Comparison of ENCODE assay signal across 18 mouse cellular contexts in genomic region chr17:27595659-27596375, GRCm38 (mm10). TPM values are rescaled to one million over a fixed set of nuclear protein-coding genes. Genes with fewer than 3 reads are reported as not detected.
DNase-seq lines count a peak whose midpoint lies in the region; ATAC-seq and TF ChIP-seq lines count a peak whose summit lies in the region.
"Had no signal": no experiment of that assay in that cellular context is flagged by ENCODE, and none has a peak within 500 bp of the region (broad histone marks: within the 10 kb centered on the region; RNA-seq: fewer than 3 reads in every experiment).

No protein-coding gene starts in this region.

- H3K27ac ChIP-seq in heart, embryonic 13.5 days (replicated peaks), result peak overlapping the region; percentile 92
- peak overlapping the region; percentile 62 for H3K27ac ChIP-seq in layer of hippocampus, adult 2 months
- H3K27ac ChIP-seq in midbrain, postnatal 0 days (ENCODE audit: low read depth, low read length), result no peak overlapping the region
- H3K27ac ChIP-seq in midbrain, embryonic 10.5 days (replicated peaks), result no peak overlapping the region
- H3K27ac ChIP-seq: hindbrain, embryonic 12.5 days; liver, embryonic 14.5 days had no signal

- no peak for DNase-seq in cerebellum, postnatal 36 days
- DNase-seq in heart, adult 18-20 months, result no peak
- DNase-seq in layer of hippocampus, adult 2 months (ENCODE audit: low spot score in 2 of 2), result no peak
- DNase-seq in layer of hippocampus, postnatal 25 days (ENCODE audit: extremely low spot score in 1 of 2, low spot score in 1 of 2), result no peak
- DNase-seq in midbrain, postnatal 0 days (ENCODE audit: low spot score), result no peak
- no peak for DNase-seq in midbrain, embryonic 10.5 days (ENCODE audit: low spot score)
- DNase-seq: adrenal gland, postnatal 10 days; kidney, adult 18-20 months; layer of hippocampus, adult 9-11 months; right cerebral cortex, postnatal 14 days had no signal

- H3K4me3 ChIP-seq in heart, embryonic 13.5 days, result no peak overlapping the region
- no peak overlapping the region for H3K4me3 ChIP-seq in layer of hippocampus, adult 2 months
- no peak overlapping the region for H3K4me3 ChIP-seq in midbrain, postnatal 0 days (ENCODE audit: low read depth, low read length)
- H3K4me3 ChIP-seq in midbrain, embryonic 10.5 days, result no peak overlapping the region
- H3K4me3 ChIP-seq: embryonic facial prominence, embryonic 13.5 days; hindbrain, embryonic 12.5 days had no signal

- peak; percentile 28; the same call in 1 of the 2 replicates for ATAC-seq in cerebellum, adult (ENCODE audit: insufficient number of reproducible peaks, low FRiP score, low TSS enrichment)
- no peak for ATAC-seq in heart, embryonic 13.5 days (ENCODE audit: extremely low read depth, insufficient number of reproducible peaks, low FRiP score, low TSS enrichment)
- no peak for ATAC-seq in midbrain, postnatal 0 days (ENCODE audit: low FRiP score)

- 56% methylated on average over 15 of the region's 15 CpGs for WGBS in heart, embryonic 13.5 days
- 85% methylated on average over 15 of the region's 15 CpGs for WGBS in midbrain, postnatal 0 days
- WGBS in midbrain, embryonic 10.5 days, result 92% methylated on average over 15 of the region's 15 CpGs

- no peaks in the 10 kb centered on the region for H3K9me3 ChIP-seq in heart, embryonic 13.5 days
- H3K9me3 ChIP-seq in midbrain, postnatal 0 days (ENCODE audit: low read length), result no peaks in the 10 kb centered on the region
- no peaks in the 10 kb centered on the region for H3K9me3 ChIP-seq in midbrain, embryonic 10.5 days (replicated peaks)
- H3K9me3 ChIP-seq: embryonic facial prominence, embryonic 13.5 days; hindbrain, embryonic 12.5 days had no signal

- peak overlapping the region; percentile 66 for H3K9ac ChIP-seq in heart, embryonic 13.5 days
- H3K9ac ChIP-seq in midbrain, postnatal 0 days (replicated peaks; ENCODE audit: low read length, poor library complexity, severe bottlenecking), result no peak overlapping the region
- H3K9ac ChIP-seq: embryonic facial prominence, embryonic 13.5 days; hindbrain, embryonic 12.5 days; liver, embryonic 14.5 days had no signal

- peaks cover 48% of the 10 kb centered on the region for H3K36me3 ChIP-seq in heart, embryonic 13.5 days
- peaks cover 37% of the 10 kb centered on the region for H3K36me3 ChIP-seq in midbrain, postnatal 0 days (ENCODE audit: insufficient read depth, low read length)
- H3K36me3 ChIP-seq in midbrain, embryonic 10.5 days, result peaks cover 65% of the 10 kb centered on the region

- H3K27me3 ChIP-seq in heart, embryonic 13.5 days (replicated peaks), result no peaks in the 10 kb centered on the region
- no peaks in the 10 kb centered on the region for H3K27me3 ChIP-seq in midbrain, postnatal 0 days (ENCODE audit: insufficient read depth, low read length)
- H3K27me3 ChIP-seq in midbrain, embryonic 10.5 days (ENCODE audit: low read depth, poor library complexity, severe bottlenecking), result no peaks in the 10 kb centered on the region
- H3K27me3 ChIP-seq: embryonic facial prominence, embryonic 13.5 days; hindbrain, embryonic 12.5 days had no signal

- H3K4me2 ChIP-seq in heart, embryonic 13.5 days, result peak overlapping the region; percentile 33
- H3K4me2 ChIP-seq in midbrain, postnatal 0 days (ENCODE audit: low read depth, low read length, poor library complexity, severe bottlenecking), result no peak overlapping the region
- H3K4me2 ChIP-seq: embryonic facial prominence, embryonic 13.5 days; hindbrain, embryonic 12.5 days had no signal

- H3K4me1 ChIP-seq in heart, embryonic 13.5 days, result peaks cover 82% of the 10 kb centered on the region
- no peaks in the 10 kb centered on the region for H3K4me1 ChIP-seq in midbrain, postnatal 0 days (ENCODE audit: insufficient read depth, low read length)
- H3K4me1 ChIP-seq in midbrain, embryonic 10.5 days, result peaks cover 4% of the 10 kb centered on the region; the same call in 1 of the 2 replicates

- TF ChIP-seq CTCF in layer of hippocampus, adult 2 months (conservative IDR thresholded peaks at IDR 0.05), result peak; percentile 62
- TF ChIP-seq CTCF in midbrain, postnatal 0 days (IDR thresholded peaks at IDR 0.05), result peak; percentile 12; the same call in 1 of the 2 replicates

RNA-seq across cellular contexts. Expression of gene Nudt3, which starts 27.5 kb away (rescaled TPM):
- polyA plus RNA-seq in heart, embryonic 13.5 days (2015; fragmentation: Nextera tagmentation; extraction: Ambion mirVana), result 98.8 and 108 TPM in 2 replicates
- total RNA-seq in heart, adult 18-20 months (2021), result 100 to 1,000 TPM; 323 to 334 TPM
- total RNA-seq in layer of hippocampus, adult 2 months (2021), result 100 to 1,000 TPM; 462 to 510 TPM
- 100 to 1,000 TPM; 534 to 560 TPM for total RNA-seq in layer of hippocampus, postnatal 25 days (2021)
- total RNA-seq in midbrain, postnatal 0 days (2014; rRNA removed), result 280 and 286 TPM in 2 replicates
- polyA plus RNA-seq in midbrain, postnatal 0 days (2015; fragmentation: Nextera tagmentation; extraction: Ambion mirVana), result 203 and 211 TPM in 2 replicates
- polyA plus RNA-seq in midbrain, embryonic 10.5 days (2016; fragmentation: Nextera tagmentation; extraction: Ambion mirVana), result 90.0 and 109 TPM in 2 replicates

RNA-seq across cellular contexts. Expression of gene AI413582, which starts 30.3 kb away (rescaled TPM):
- polyA plus RNA-seq in heart, embryonic 13.5 days (2015; fragmentation: Nextera tagmentation; extraction: Ambion mirVana), result 16.0 and 18.3 TPM in 2 replicates
- total RNA-seq in heart, adult 18-20 months (2021), result 10 to 100 TPM in 1 of 2 experiments, 1 to 10 TPM in 1; 9.3 to 10.6 TPM
- total RNA-seq in layer of hippocampus, adult 2 months (2021), result 10 to 100 TPM; 61.6 to 66.1 TPM
- total RNA-seq in layer of hippocampus, postnatal 25 days (2021), result 10 to 100 TPM; 65.6 to 69.5 TPM
- total RNA-seq in midbrain, postnatal 0 days (2014; rRNA removed), result 70.2 and 80.2 TPM in 2 replicates
- 88.8 and 113 TPM in 2 replicates for polyA plus RNA-seq in midbrain, postnatal 0 days (2015; fragmentation: Nextera tagmentation; extraction: Ambion mirVana)
- 16.4 and 19.2 TPM in 2 replicates for polyA plus RNA-seq in midbrain, embryonic 10.5 days (2016; fragmentation: Nextera tagmentation; extraction: Ambion mirVana)

RNA-seq across cellular contexts. Expression of gene RPS10-NUDT3, which starts 39.2 kb away (rescaled TPM):
- polyA plus RNA-seq in heart, embryonic 13.5 days (2015; fragmentation: Nextera tagmentation; extraction: Ambion mirVana), result not detected in 2 replicates
- under 1 TPM in 1 of 2 experiments, not detected in 1; 0.84 TPM for total RNA-seq in heart, adult 18-20 months (2021)
- not detected for total RNA-seq in layer of hippocampus, adult 2 months (2021)
- total RNA-seq in layer of hippocampus, postnatal 25 days (2021), result 1 to 10 TPM in 1 of 2 experiments, not detected in 1; 1.5 TPM
- not detected in 2 replicates for total RNA-seq in midbrain, postnatal 0 days (2014; rRNA removed)
- polyA plus RNA-seq in midbrain, postnatal 0 days (2015; fragmentation: Nextera tagmentation; extraction: Ambion mirVana), result not detected in 2 replicates
- not detected in 2 replicates for polyA plus RNA-seq in midbrain, embryonic 10.5 days (2016; fragmentation: Nextera tagmentation; extraction: Ambion mirVana)
- total RNA-seq: left cerebral cortex, postnatal 36 days; megakaryocyte-erythroid progenitor cell, adult 5-6 weeks had no signal
- polyA plus RNA-seq: embryonic facial prominence, embryonic 13.5 days; forebrain, embryonic 11.5 days; hindbrain, embryonic 12.5 days; liver, embryonic 14.5 days had no signal

RNA-seq across cellular contexts. Expression of gene Hmga1, which starts 39.5 kb away (rescaled TPM):
- polyA plus RNA-seq in heart, embryonic 13.5 days (2015; fragmentation: Nextera tagmentation; extraction: Ambion mirVana), result 153 and 160 TPM in 2 replicates
- 10 to 100 TPM; 47.3 to 52.7 TPM for total RNA-seq in heart, adult 18-20 months (2021)
- 10 to 100 TPM; 30.5 to 38.2 TPM for total RNA-seq in layer of hippocampus, adult 2 months (2021)
- total RNA-seq in layer of hippocampus, postnatal 25 days (2021), result 10 to 100 TPM; 33.6 to 35.7 TPM
- 135 and 138 TPM in 2 replicates for total RNA-seq in midbrain, postnatal 0 days (2014; rRNA removed)
- 144 and 154 TPM in 2 replicates for polyA plus RNA-seq in midbrain, postnatal 0 days (2015; fragmentation: Nextera tagmentation; extraction: Ambion mirVana)
- polyA plus RNA-seq in midbrain, embryonic 10.5 days (2016; fragmentation: Nextera tagmentation; extraction: Ambion mirVana), result 620 and 831 TPM in 2 replicates

RNA-seq across cellular contexts. Expression of gene Rps10, which starts 40.7 kb away (rescaled TPM):
- 600 and 606 TPM in 2 replicates for polyA plus RNA-seq in heart, embryonic 13.5 days (2015; fragmentation: Nextera tagmentation; extraction: Ambion mirVana)
- 100 to 1,000 TPM; 527 to 608 TPM for total RNA-seq in heart, adult 18-20 months (2021)
- 100 to 1,000 TPM; 495 to 504 TPM for total RNA-seq in layer of hippocampus, adult 2 months (2021)
- 100 to 1,000 TPM; 437 to 494 TPM for total RNA-seq in layer of hippocampus, postnatal 25 days (2021)
- total RNA-seq in midbrain, postnatal 0 days (2014; rRNA removed), result 1,349 and 1,717 TPM in 2 replicates
- polyA plus RNA-seq in midbrain, postnatal 0 days (2015; fragmentation: Nextera tagmentation; extraction: Ambion mirVana), result 447 and 461 TPM in 2 replicates
- 731 and 876 TPM in 2 replicates for polyA plus RNA-seq in midbrain, embryonic 10.5 days (2016; fragmentation: Nextera tagmentation; extraction: Ambion mirVana)

Comparison
In these comparisons a context has a peak if more than half of its experiments do, and no peak if none do; other contexts are left out.
1. H3K27ac ChIP-seq: peak in heart, embryonic 13.5 days (single experiment) and layer of hippocampus, adult 2 months (single experiment); none in midbrain, postnatal 0 days (single experiment) and midbrain, embryonic 10.5 days (single experiment).